Mouse (Mus musculus) megakaryocyte, embryonic 14.5 days (primary cell): Measurements from ENCODE around the gene Gtpbp10.

ENCODE experiments used
- FLI1 ChIP-seq: IDR thresholded peaks from 2 replicates; pipeline ENCODE4 v1.6.1; 2012; ENCODE audit warnings: low read length, inconsistent platforms, mixed read lengths
- GATA1 ChIP-seq: IDR thresholded peaks from 3 replicates; pipeline ENCODE4 v1.6.1; 2012; ENCODE audit warnings: mixed read lengths, low read length, inconsistent platforms, borderline replicate concordance

DNA sequence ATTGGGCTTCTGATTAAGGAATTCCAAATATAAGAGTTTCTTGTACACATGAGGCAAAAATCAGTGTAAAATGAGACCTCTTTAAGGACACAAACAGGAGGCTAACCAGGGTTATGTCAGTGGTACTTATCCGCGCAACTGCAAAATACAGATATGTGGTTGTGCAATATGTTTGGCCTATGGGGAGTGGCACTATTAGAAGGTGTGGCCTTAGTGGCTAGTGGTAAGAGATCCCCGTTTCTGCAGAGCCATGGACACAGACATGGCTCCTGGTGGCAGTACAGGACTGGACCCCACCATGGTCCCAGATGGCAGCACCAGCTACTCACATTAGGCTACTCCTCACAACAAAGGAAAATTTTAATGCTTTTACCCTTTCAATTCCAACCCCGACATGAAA lies 64.3 kb downstream of the Gtpbp10 start:
- TF ChIP-seq GATA1 (no peak), FLI1 (no peak)
